Mouse (Mus musculus) liver, embryonic 11.5 days (tissue): Measurements from ENCODE around the gene Fam205a3. TPM values are rescaled to one million over a fixed set of nuclear protein-coding genes. Genes with fewer than 3 reads are reported as not detected.
"Not testable (repeated sequence)": the region's sequence is repeated elsewhere in the genome, so short reads cannot be mapped to it uniquely, and the experiment has no call there.

Experiments
- ATAC-seq: fragments of 200-750 bp; cut with Nextera tagmentation; replicated peaks from 2 replicates; pipeline ENCODE4 v1.8.0; 2017; ENCODE audit warnings: moderate number of reproducible peaks, mild to moderate bottlenecking, moderate TSS enrichment, moderate library complexity; ENCODE audit not compliant: low FRiP score
- DNase-seq: peaks from one replicate; pipeline ENCODE4 v3.0.0-alpha.2; 2017; ENCODE audit warnings: low spot score
- H3K27ac ChIP-seq: fragments of 300-500 bp; sonication (generic); 2 replicates; pipeline ENCODE4 v1.5.1; 2014; ENCODE audit warnings: mild to moderate bottlenecking, low read depth, low read length, control low read depth
- H3K27me3 ChIP-seq: fragments of 300-500 bp; sonication (generic); replicated peaks from 2 replicates; pipeline ENCODE4 v1.6.1; 2014; ENCODE audit warnings: low read length, mixed read lengths; ENCODE audit not compliant: control insufficient read depth, insufficient read depth
- H3K36me3 ChIP-seq: fragments of 300-500 bp; sonication (generic); 2 replicates; pipeline ENCODE4 v1.6.1; 2014; ENCODE audit warnings: mild to moderate bottlenecking, low read length, moderate library complexity, mixed read lengths; ENCODE audit not compliant: control insufficient read depth, insufficient read depth
- H3K4me1 ChIP-seq: fragments of 300-500 bp; sonication (generic); replicated peaks from 2 replicates; pipeline ENCODE4 v1.6.1; 2014; ENCODE audit warnings: low read length, mixed read lengths; ENCODE audit not compliant: control insufficient read depth, insufficient read depth
- H3K4me2 ChIP-seq: fragments of 300-500 bp; sonication (generic); 2 replicates; pipeline ENCODE4 v1.6.1; 2014; ENCODE audit warnings: mild to moderate bottlenecking, control low read depth, moderate library complexity
- H3K4me3 ChIP-seq: fragments of 300-500 bp; sonication (generic); 2 replicates; pipeline ENCODE4 v1.5.1; 2014; ENCODE audit warnings: low read depth, low read length, control low read depth
- H3K9ac ChIP-seq: fragments of 300-500 bp; sonication (generic); 2 replicates; pipeline ENCODE4 v1.6.1; 2014; ENCODE audit warnings: low read depth, low read length, control low read depth
- H3K9me3 ChIP-seq: fragments of 300-500 bp; sonication (generic); 2 replicates; pipeline ENCODE4 v1.6.1; 2016; ENCODE audit warnings: low read length, inconsistent platforms, mixed read lengths; ENCODE audit not compliant: control insufficient read depth
- WGBS: fragments of 180-500 bp; shearing (Covaris S2); extraction: QIAGEN DNeasy Blood & Tissue Kit; methylation state at CpG from one replicate; pipeline ENCODE4 v1.1.7; 2014; 5-methylcytosine and 5-hydroxymethylcytosine counted together
- polyA plus RNA-seq: library from polyadenylated mRNA; unstranded; fragments of >200 nt; fragmentation: Nextera tagmentation; extraction: Ambion mirVana; gene quantifications from 2 replicates; pipeline ENCODE4 v1.2.1, GENCODE M21; 2014

Gene Fam205a3
- polyA plus RNA-seq, result not detected in 2 replicates

DNA sequence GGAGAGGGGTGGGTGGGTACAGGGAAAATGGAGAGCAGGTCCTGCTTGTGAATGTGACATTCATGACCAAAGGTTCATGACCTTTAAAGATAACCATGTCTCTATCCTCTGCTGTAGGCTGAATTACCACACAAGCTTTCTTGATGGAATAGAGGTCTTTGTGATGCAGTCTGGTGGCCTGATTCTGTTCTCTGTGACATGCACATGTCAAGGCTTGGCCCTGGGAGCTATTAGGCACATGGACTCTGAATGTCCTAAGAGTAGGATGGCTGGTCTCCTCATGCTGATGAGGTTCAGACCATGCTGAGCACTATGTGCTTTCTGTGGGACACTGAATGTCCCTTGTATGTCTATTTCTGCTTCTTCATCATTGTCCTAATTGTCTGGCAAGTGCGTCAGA, at the start of gene Fam205a3:
TSS of gene Fam205a3 (plus strand) at position 301 of the 400 bp plus-strand sequence.
- not testable (repeated sequence) for ATAC-seq

DNA sequence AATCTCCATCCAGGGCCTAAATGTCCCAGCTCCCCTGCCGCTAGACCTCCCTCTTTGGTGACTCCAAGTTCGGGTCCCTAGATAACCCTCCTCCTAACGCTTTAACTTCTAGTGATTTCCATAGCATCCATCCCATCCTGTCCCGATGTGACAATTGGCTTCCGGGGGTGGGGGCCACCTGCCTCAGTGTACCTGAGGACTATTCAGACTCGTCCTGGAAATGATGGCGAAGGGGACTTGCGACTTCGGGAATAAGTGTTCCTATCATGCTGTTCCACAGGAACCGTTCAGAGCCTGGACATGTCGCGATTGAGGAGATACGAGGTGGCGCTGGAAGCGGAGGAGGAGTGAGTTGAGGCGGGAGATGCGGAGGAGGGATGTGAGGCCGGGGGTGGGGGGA, 24.2 kb upstream of the Fam205a3 start, which contains the start of gene Gm21953:
TSS of gene Gm21953 (plus strand) at position 301 of the 400 bp plus-strand sequence.
- H3K4me2 ChIP-seq, H3K36me3 ChIP-seq, H3K27ac ChIP-seq, H3K4me3 ChIP-seq, H3K27me3 ChIP-seq, ATAC-seq, H3K9ac ChIP-seq, H3K9me3 ChIP-seq, DNase-seq, H3K4me1 ChIP-seq: not testable (repeated sequence)
- WGBS, result no CpG with 5 or more reads among the region's 18 CpGs

More for the DNA sequence above, at the start of gene Fam205a3:
- H3K36me3 ChIP-seq, DNase-seq, H3K4me2 ChIP-seq, H3K9me3 ChIP-seq, H3K27me3 ChIP-seq, H3K9ac ChIP-seq, H3K4me3 ChIP-seq, H3K27ac ChIP-seq, H3K4me1 ChIP-seq: not testable (repeated sequence)
- whole genome bisulfite sequencing, result no CpG with 5 or more reads among the region's 1 CpGs

Other genes starting within 250 kb of the Fam205a3 start
- not detected in 2 replicates for gene Gm3893, start 227.1 kb upstream of the Fam205a3 start, polyA plus RNA-seq
- gene Gm13304, start 203.5 kb upstream of the Fam205a3 start, polyA plus RNA-seq, result not detected in 2 replicates
- not detected in 2 replicates for gene Gm13306, start 164.9 kb upstream of the Fam205a3 start, polyA plus RNA-seq
- 0.33 and 0.42 TPM in 2 replicates for gene Gm13305, start 149.7 kb upstream of the Fam205a3 start, polyA plus RNA-seq
- gene Gm10600, start 77.7 kb upstream of the Fam205a3 start, polyA plus RNA-seq, result not detected in 2 replicates
- not detected in 2 replicates for gene Ccl21b, start 62.6 kb upstream of the Fam205a3 start, polyA plus RNA-seq
- gene Gm21953, start 24.1 kb upstream of the Fam205a3 start, polyA plus RNA-seq, result not detected in 2 replicates
- gene Gm21586, start 121.0 kb downstream of the Fam205a3 start, polyA plus RNA-seq, result not detected in 2 replicates
- gene Gm2163, start 148.4 kb downstream of the Fam205a3 start, polyA plus RNA-seq, result not detected in 2 replicates
- not detected in 2 replicates for gene Fam205a2, start 209.8 kb downstream of the Fam205a3 start, polyA plus RNA-seq